Mouse (Mus musculus) frontal cortex, adult 2 months (tissue): ENCODE data around the gene Sept9. TPM values are rescaled to one million over a fixed set of nuclear protein-coding genes. Genes with fewer than 3 reads are reported as not detected.
"Not testable (repeated sequence)": the region's sequence is repeated elsewhere in the genome, so short reads cannot be mapped to it uniquely, and the experiment has no call there.

Source experiments
- DNase-seq, 2 experiments: peaks; one replicate each; pipeline ENCODE4 v3.0.0; 2022; ENCODE audit warnings: low spot score in 1 of 2; ENCODE audit errors: extremely low spot score in 1 of 2
- polyA plus RNA-seq: library from polyadenylated mRNA; depleted of rRNA; stranded (reverse); fragments of >200 nt; gene quantifications from 2 replicates; pipeline ENCODE4 v1.2.3, GENCODE M21; 2012

The Sept9 gene
- polyA plus RNA-seq, 1 experiment, result 33.4 TPM

- no peak for DNase-seq
Measured at GRCm38 (mm10) chr11:117337749-117338148, 138.3 kb downstream of the Sept9 start.

- DNase-seq, result no peak
Measured at GRCm38 (mm10) chr11:117338503-117338902, 139.0 kb downstream of the Sept9 start.

GRCm38 (mm10) chr11:117339050-117339449 lies 139.6 kb downstream of the Sept9 start:
- no peak for DNase-seq

GRCm38 (mm10) chr11:117341218-117341617 lies 141.8 kb downstream of the Sept9 start:
- no peak for DNase-seq

- DNase-seq, result no peak
Measured at GRCm38 (mm10) chr11:117342076-117342475, 142.6 kb downstream of the Sept9 start.

GRCm38 (mm10) chr11:117342490-117342889 lies 143.0 kb downstream of the Sept9 start:
- DNase-seq, result not testable (repeated sequence)

GRCm38 (mm10) chr11:117343800-117344199 lies 144.3 kb downstream of the Sept9 start:
- no peak for DNase-seq

- DNase-seq, result no peak
Measured at GRCm38 (mm10) chr11:117344339-117345021, 145.0 kb downstream of the Sept9 start.

- peak in 1 of 2 experiments; percentile 32 for DNase-seq
Measured at GRCm38 (mm10) chr11:117345022-117345765, 145.7 kb downstream of the Sept9 start.

- no peak for DNase-seq
Measured at GRCm38 (mm10) chr11:117347256-117347655, 147.8 kb downstream of the Sept9 start.

GRCm38 (mm10) chr11:117348429-117349103 lies 149.1 kb downstream of the Sept9 start:
- no peak for DNase-seq

GRCm38 (mm10) chr11:117349429-117350363 lies 150.2 kb downstream of the Sept9 start:
- DNase-seq, result no peak

- no peak for DNase-seq
Measured at GRCm38 (mm10) chr11:117350462-117351222, 151.2 kb downstream of the Sept9 start.

GRCm38 (mm10) chr11:117353126-117353525 lies 153.7 kb downstream of the Sept9 start:
- DNase-seq, result no peak

GRCm38 (mm10) chr11:117354107-117354506 lies 154.6 kb downstream of the Sept9 start:
- DNase-seq, result no peak

GRCm38 (mm10) chr11:117356937-117357336 lies 157.5 kb downstream of the Sept9 start:
- no peak for DNase-seq

GRCm38 (mm10) chr11:117357916-117358639 lies 158.6 kb downstream of the Sept9 start:
- DNase-seq, result peak; percentile 88 to 97

- DNase-seq, result no peak
Measured at GRCm38 (mm10) chr11:117359161-117359560, 159.7 kb downstream of the Sept9 start.

GRCm38 (mm10) chr11:117359870-117360269 lies 160.4 kb downstream of the Sept9 start:
- DNase-seq, result peak in 1 of 2 experiments; percentile 83
